Mouse (Mus musculus) lung, adult 2 months (tissue): ENCODE measurements around the gene Pafah2.

ENCODE experiments used
- CTCF ChIP-seq: fragments of 200-500 bp; IDR thresholded peaks from 2 replicates; pipeline ENCODE4 v1.5.1; 2011; ENCODE audit warnings: mild to moderate bottlenecking, low read length, control low read depth; ENCODE audit not compliant: insufficient read depth
- POLR2A ChIP-seq: fragments of 200-500 bp; IDR thresholded peaks from 2 replicates; pipeline ENCODE4 v1.6.1; 2011; ENCODE audit warnings: low read depth, mild to moderate bottlenecking, control low read depth, low read length, borderline replicate concordance; ENCODE audit errors: extremely low read depth

GRCm38 (mm10) chr4:134460277-134460676 lies 64.2 kb downstream of the Pafah2 start:
- no peak for TF ChIP-seq CTCF
- TF ChIP-seq POLR2A, result no peak
